Mouse (Mus musculus) lung, adult 2 months (tissue): ENCODE results near the gene Clic4.
"Not testable (repeated sequence)": the region's sequence is repeated elsewhere in the genome, so short reads cannot be mapped to it uniquely, and the experiment has no call there.

Experiments
- CTCF ChIP-seq: fragments of 200-500 bp; IDR thresholded peaks from 2 replicates; pipeline ENCODE4 v1.5.1; 2011; ENCODE audit warnings: mild to moderate bottlenecking, low read length, control low read depth; ENCODE audit not compliant: insufficient read depth
- POLR2A ChIP-seq: fragments of 200-500 bp; IDR thresholded peaks from 2 replicates; pipeline ENCODE4 v1.6.1; 2011; ENCODE audit warnings: low read depth, mild to moderate bottlenecking, control low read depth, low read length, borderline replicate concordance; ENCODE audit errors: extremely low read depth

DNA sequence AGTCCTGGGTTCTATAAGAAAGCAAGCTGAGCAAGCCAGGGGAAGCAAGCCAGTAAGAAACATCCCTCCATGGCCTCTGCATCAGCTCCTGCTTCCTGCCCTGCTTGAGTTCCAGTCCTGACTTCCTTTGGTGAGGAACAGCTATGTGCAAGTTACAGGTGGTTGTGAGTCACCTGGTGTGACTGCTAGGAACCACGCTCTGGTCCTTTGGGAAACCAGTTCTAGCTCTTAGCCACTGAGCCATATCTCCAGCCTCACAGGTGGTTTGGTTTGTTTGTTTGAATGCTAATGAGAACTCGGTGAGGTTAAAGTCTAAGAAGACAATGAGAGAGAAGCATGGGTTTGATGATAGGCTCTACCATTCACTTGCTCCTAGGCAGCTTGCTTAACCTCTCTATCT, 7.4 kb upstream of the Clic4 start:
- TF ChIP-seq CTCF, POLR2A: not testable (repeated sequence)
